Mouse (Mus musculus) C2C12 (cell line): Measurements from ENCODE around the gene 9530077C05Rik.

Experiments used
- CEBPB ChIP-seq: IDR thresholded peaks from one replicate; pipeline ENCODE4 v1.6.1; 2011; ENCODE audit warnings: low read depth, mild to moderate bottlenecking, control low read depth, moderate library complexity
- CTCF ChIP-seq: IDR thresholded peaks from one replicate; pipeline ENCODE4 v1.5.1; 2011; ENCODE audit not compliant: control insufficient read depth, insufficient read depth, insufficient read length
- FOSL1 ChIP-seq: IDR thresholded peaks from one replicate; pipeline ENCODE4 v1.8.0; 2011; ENCODE audit warnings: mild to moderate bottlenecking, low read length; ENCODE audit not compliant: poor library complexity, insufficient read depth, severe bottlenecking
- MAX ChIP-seq: IDR thresholded peaks from one replicate; pipeline ENCODE4 v1.6.1; 2011; ENCODE audit warnings: mild to moderate bottlenecking, control low read depth
- MYOG ChIP-seq: IDR thresholded peaks from one replicate; pipeline ENCODE4 v1.6.1; 2011; ENCODE audit not compliant: control insufficient read depth, insufficient read length; ENCODE audit errors: extremely low read depth
- USF1 ChIP-seq: IDR thresholded peaks from one replicate; pipeline ENCODE4 v1.6.1; 2011; ENCODE audit warnings: low read depth, mild to moderate bottlenecking, control low read depth, moderate library complexity

- TF ChIP-seq CTCF: no peak
- no peak for TF ChIP-seq USF1
- TF ChIP-seq CEBPB: no peak
- no peak for TF ChIP-seq MAX
- no peak for TF ChIP-seq FOSL1
- TF ChIP-seq MYOG: no peak
Measured at GRCm38 (mm10) chr9:22438826-22439225, 27.5 kb downstream of the 9530077C05Rik start.
